Mouse (Mus musculus) thymus, adult 18-20 months (tissue): ENCODE measurements around the gene Sypl.

Experiments
- DNase-seq, 2 experiments: peaks; one replicate each; pipeline ENCODE4 v3.0.0; 2022; ENCODE audit warnings: mixed read lengths in 2 of 2

Sypl gene

DNA sequence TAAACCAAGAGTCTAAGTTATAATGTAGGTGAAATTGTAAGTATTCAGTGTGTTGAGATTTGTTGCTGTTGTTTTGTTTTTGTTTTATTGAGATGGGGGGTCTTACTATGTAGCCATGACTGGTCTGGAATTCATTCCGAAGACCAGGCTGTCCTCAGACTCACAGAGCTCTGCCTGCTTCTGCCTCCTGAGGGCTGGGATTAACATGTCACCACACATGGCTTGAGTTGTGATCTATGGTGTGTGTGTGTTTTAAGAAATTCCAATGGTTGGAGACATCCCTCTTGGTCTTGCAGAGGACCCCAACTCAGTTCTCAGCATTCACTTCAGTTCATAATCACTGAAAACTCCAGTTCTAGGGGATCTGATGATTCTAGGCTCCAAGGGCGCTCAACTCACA is 53.5 kb downstream of the Sypl start:
- no peak for DNase-seq

DNA sequence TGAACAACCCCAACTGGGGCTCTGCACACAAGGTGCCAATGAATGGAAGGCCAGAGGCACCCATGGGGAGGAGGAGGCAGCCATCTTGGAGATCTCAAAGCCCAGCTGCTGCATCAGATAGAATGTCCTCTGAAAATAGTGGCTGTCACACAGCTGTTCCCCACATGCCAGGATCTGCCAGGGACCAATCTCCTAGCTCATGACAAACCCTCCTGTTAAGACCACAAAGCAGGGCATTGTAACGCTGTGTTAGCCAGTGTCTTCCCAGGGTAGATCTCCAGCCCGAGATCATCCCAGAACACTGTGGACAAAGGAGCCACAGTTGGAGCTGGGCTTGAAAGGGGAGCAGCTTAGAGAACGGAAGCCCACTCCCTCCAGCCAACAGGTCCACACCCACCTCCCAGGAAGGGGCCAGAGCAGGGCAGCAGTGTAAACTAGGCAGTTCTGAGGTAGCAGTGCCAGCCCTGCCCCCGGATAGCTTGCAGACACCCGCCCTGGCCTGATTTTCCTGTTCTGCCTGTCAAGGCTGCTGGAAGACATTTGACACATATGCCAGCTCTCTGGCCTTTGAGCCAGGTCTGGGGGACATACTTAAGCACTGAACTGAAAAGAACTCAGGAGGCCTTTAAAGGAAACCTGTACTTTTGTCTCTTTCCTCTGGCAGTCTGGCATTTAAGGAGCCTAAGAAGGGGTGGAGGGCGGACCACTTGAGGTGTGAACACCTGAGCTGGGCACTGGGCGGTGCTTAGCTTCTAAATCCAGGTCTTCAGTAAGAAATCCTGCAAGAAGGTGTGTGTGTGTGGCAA is 54.8 kb downstream of the Sypl start:
- DNase-seq: no peak

- DNase-seq: no peak
These were observed 55.7 kb downstream of the Sypl start for GRCm38 (mm10) chr12:33009206-33009966.

GRCm38 (mm10) chr12:33010026-33010425 is 56.3 kb downstream of the Sypl start:
- peak; percentile 34 to 46 for DNase-seq

DNA sequence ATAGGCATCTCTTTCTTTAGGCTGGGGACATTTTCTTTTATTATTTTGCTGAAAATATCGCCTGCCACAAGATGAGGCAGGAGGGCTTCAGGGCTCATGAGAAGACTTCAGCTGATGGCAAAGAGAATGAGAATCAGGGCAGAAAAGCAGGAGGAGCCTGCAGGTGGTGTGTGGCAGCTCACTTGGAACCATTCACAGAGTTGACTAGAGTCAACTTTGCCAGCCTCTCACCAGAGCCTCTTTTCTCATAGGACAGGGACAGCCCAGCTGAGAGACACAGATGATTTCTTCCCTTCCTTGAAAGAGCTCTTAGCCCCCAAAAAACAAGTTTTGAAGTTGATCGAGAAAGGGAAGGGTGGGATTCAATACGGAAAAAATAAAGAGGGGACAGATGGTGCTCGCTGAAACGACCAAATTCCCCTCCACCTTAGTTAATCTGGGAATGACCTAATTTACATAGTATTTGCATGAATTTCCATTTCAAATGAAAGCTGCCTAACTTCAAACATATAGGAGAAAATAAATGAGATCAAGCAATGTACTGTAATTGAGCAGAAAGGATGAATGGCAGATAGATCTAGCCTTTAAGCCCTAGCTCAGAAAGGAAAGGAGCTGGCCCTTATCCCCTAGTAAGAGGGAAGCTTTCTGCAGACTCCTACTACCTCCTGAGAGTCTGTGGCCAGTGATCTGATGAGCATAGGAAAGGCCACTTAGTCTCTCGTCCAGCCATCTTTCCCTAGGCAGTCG is 60.5 kb downstream of the Sypl start:
- no peak for DNase-seq

- DNase-seq: no peak
These were observed 61.4 kb downstream of the Sypl start for GRCm38 (mm10) chr12:33015103-33015502.

DNA sequence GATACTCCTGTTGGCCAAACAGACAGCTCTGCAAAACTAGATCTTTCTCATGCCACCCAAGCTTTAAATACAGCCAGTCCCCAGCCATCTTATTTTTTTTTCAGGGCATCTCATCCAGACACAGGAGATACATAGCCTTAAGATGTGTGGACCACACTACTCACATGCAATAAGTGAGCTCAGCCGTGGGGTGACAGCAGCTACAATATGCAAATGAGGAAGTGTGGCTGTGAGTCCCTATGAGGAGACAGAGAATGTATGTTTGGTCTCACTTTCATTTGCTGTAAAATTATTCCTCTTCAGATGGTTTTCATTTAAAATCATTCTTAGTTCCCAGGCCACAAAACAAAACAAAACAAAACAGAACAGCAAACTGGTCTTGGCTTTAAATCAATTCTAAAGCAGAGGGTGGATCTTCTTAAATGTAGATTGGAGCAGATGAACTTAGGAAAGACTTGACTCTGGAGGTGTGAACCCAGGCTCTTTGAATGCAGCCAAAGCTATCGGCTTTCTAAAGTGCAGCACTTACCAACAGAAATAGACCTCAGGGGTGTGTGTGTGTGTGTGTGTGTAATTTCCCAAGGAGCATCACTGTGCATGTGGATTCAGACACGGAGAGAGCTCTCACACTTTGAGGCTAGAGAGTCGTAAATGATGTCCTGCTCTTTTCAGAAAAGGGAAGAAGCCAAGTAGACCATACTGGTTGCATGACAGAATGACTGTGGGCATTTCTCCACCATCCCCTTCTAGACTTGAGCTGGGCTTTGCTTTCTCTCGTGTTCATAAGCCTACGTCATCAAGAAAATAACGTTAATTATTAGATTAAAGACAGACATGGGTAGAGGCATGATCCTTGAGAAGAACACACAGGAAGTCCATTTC is 63.4 kb downstream of the Sypl start:
- DNase-seq: no peak

DNA sequence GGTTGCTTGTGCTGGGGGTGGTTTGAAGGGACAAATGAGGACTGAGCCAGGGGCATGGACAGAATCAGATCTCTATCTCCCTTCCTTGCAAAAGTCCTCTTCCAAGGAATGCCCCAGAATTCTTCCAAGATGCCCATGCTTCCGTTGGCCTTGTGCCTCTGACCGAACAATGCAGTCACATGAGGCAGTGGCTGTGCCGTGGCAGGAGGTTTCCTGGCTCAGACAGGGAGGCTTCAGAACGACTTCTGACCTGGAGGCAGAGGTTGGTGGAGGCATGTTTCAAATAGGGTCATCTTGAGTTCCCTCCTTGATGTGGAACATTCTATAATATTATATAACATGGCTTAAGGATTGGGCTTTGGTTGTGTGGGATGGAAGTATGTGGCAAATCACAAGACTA is 64.9 kb downstream of the Sypl start:
- no peak for DNase-seq

GRCm38 (mm10) chr12:33020011-33020410 is 66.3 kb downstream of the Sypl start:
- no peak for DNase-seq

DNA sequence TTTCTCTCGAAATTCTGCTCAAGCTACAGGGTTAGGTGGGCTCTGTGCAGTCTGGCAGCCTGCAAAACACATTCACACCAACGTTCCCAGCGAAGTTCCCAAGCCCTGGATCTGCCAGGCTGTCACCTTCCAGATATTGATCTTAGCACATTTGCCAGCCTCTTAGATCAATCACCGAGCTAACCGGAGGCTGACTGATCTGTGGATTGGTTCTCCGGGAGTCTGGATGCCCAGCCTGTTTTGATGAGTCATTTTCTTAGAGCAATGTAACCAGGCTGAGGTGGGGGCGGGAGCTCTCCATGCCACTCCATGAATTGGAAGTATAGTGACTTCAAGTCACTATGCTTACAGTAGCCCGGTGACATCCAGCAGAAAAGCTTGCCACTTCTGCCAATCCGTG is 67.4 kb downstream of the Sypl start:
- no peak for DNase-seq

GRCm38 (mm10) chr12:33021751-33022150 is 68.1 kb downstream of the Sypl start:
- DNase-seq: no peak

DNA sequence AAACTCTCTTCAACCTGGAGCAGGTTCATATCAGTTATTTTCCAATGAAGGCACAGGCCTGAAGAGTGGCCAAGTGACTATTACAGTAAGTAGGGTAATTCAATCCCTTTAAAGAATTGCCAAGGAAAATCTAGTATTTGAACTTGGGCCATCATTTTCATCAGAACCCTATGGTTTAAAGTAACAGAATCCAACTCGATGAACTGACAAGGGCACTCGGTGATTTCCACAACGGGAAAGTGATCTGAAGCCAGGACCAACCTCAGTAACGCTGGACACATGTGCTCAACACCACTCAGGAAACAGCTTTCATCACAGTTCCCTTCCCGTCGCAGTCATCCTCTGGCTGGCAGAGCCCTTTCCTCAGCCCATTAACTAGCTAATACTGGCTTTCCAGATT is 70.8 kb downstream of the Sypl start:
- DNase-seq: no peak

DNA sequence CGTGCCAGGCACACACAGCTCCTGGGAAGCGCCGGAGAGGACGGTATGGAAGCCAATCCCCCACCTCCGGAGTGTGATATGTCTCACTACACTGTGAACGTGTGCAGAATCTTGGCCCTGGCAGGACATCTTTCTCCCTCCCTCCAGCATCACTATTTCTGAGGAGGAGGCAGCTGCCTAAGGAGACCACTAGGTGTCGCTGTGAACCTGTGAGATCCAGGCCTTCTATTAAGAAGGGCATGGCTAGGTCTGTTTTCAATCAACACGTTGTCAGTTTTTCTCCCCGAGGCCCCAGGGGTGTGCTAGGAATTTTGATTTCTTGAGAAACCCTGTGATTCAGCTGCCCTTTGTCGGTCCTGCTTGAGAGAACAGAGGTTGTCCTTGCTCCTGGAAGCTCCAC is 73.4 kb downstream of the Sypl start:
- peak in 1 of 2 experiments; percentile 45 for DNase-seq

- no peak for DNase-seq
These were observed 74.5 kb downstream of the Sypl start for GRCm38 (mm10) chr12:33028109-33028691.

DNA sequence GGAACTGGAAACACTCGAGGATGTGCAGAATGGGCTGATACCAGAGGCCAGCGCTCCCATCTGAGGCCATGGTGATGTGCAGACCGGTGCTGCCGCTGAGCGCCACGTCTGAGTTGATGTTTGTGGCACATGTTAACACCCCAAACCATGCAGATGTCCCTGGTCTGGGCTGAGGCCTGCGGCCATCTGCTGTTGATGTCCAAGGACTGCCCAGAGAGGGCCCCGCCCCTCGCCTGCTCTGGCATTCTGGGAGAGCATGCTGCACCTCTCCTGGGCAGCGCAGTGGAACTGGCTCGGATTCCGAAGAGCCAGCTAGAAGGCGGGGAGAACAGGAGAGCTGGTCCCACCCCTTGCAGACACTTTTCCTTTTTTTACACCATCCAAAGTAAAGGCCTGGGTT is 75.0 kb downstream of the Sypl start:
- no peak for DNase-seq
